Mouse (Mus musculus) heart, adult 2 months (tissue): ENCODE measurements around the gene Tshz2. TPM values are rescaled to one million over a fixed set of nuclear protein-coding genes. Genes with fewer than 3 reads are reported as not detected.

Experiments used
- DNase-seq, 2 experiments: peaks; one replicate each; pipeline ENCODE4 v3.0.0; 2021
- H3K27ac ChIP-seq: fragments of 200-600 bp; 2 replicates; pipeline ENCODE4 v1.8.1; 2022
- H3K27me3 ChIP-seq: fragments of 200-500 bp; 2 replicates; pipeline ENCODE4 v1.6.1; 2012; ENCODE audit warnings: mild to moderate bottlenecking, low read length, inconsistent platforms, mixed read lengths; ENCODE audit not compliant: control insufficient read depth, insufficient read depth
- H3K36me3 ChIP-seq: fragments of 200-500 bp; 2 replicates; pipeline ENCODE4 v1.6.1; 2012; ENCODE audit warnings: low read length, inconsistent platforms; ENCODE audit not compliant: control insufficient read depth, insufficient read depth
- H3K4me1 ChIP-seq: fragments of 200-500 bp; 2 replicates; pipeline ENCODE4 v1.6.1; 2011; ENCODE audit warnings: low read length; ENCODE audit not compliant: control insufficient read depth, insufficient read depth
- H3K4me3 ChIP-seq: fragments of 200-600 bp; 2 replicates; pipeline ENCODE4 v1.8.1; 2022
- H3K79me2 ChIP-seq: fragments of 200-500 bp; replicated peaks from 2 replicates; pipeline ENCODE4 v1.6.1; 2012; ENCODE audit warnings: mild to moderate bottlenecking, inconsistent platforms, low read length, moderate library complexity, mixed read lengths; ENCODE audit not compliant: control insufficient read depth, insufficient read depth
- H3K9ac ChIP-seq: fragments of 200-500 bp; 2 replicates; pipeline ENCODE4 v1.6.1; 2012; ENCODE audit warnings: low read depth, mild to moderate bottlenecking, control low read depth, inconsistent platforms, low read length, mixed read lengths
- CTCF ChIP-seq: fragments of 200-600 bp; IDR thresholded peaks from 2 replicates; pipeline ENCODE4 v1.8.1; 2022; ENCODE audit warnings: antibody characterized with exemption, mild to moderate bottlenecking, moderate library complexity
- EP300 ChIP-seq: fragments of 200-500 bp; IDR thresholded peaks from 2 replicates; pipeline ENCODE4 v1.6.1; 2011; ENCODE audit warnings: low read depth, low read length, control low read depth; ENCODE audit not compliant: insufficient read depth
- POLR2A ChIP-seq: fragments of 200-500 bp; IDR thresholded peaks from 2 replicates; pipeline ENCODE4 v1.6.1; 2011; ENCODE audit warnings: mild to moderate bottlenecking, low read depth, low read length, control low read depth; ENCODE audit not compliant: insufficient read depth
- WGBS: fragments of 180-500 bp; shearing (Covaris S2); methylation state at CpG from one replicate; pipeline ENCODE4 v1.1.7; 2018; 5-methylcytosine and 5-hydroxymethylcytosine counted together
- intact Hi-C: fragments of 180-260 bp; cut with DNase I; formaldehyde crosslinking; loops from one replicate; pipeline ENCODE4 v1.15.1; 2025
- polyA plus RNA-seq: library from polyadenylated mRNA; depleted of rRNA; stranded (reverse); fragments of >200 nt; gene quantifications from 2 replicates; pipeline ENCODE4 v1.2.3, GENCODE M21; 2012
- total RNA-seq, 2 experiments: library from RNA; stranded (reverse); gene quantifications; 2 replicates each; pipeline ENCODE4 v1.2.3; 2021

The Tshz2 gene
- total and polyA plus RNA-seq, 3 experiments = 8.2 to 12.9 (median 12.1) TPM

GRCm38 (mm10) chr2:169600163-169600562, 32.6 kb upstream of the Tshz2 start:
- no peak overlapping the region for H3K9ac ChIP-seq
- H3K27ac ChIP-seq = no peak overlapping the region
- H3K4me3 ChIP-seq = no peak overlapping the region
- H3K36me3 ChIP-seq = no peaks in the 10 kb centered on the region
- no peaks in the 10 kb centered on the region for H3K79me2 ChIP-seq
- no peak for DNase-seq
- WGBS = 63% methylated on average over 6 of the region's 6 CpGs
- H3K4me1 ChIP-seq = no peaks in the 10 kb centered on the region
- TF ChIP-seq EP300 (no peak), CTCF (no peak), POLR2A (no peak)
- H3K27me3 ChIP-seq = no peaks in the 10 kb centered on the region
- intact Hi-C loops = no loop called here

GRCm38 (mm10) chr2:169606901-169607678, 25.7 kb upstream of the Tshz2 start:
- H3K4me1 ChIP-seq = no peaks in the 10 kb centered on the region
- no peaks in the 10 kb centered on the region for H3K79me2 ChIP-seq
- no peak for DNase-seq
- H3K27me3 ChIP-seq = no peaks in the 10 kb centered on the region
- intact Hi-C loops = no loop called here
- no peaks in the 10 kb centered on the region for H3K36me3 ChIP-seq
- H3K4me3 ChIP-seq = no peak overlapping the region
- TF ChIP-seq CTCF = no peak
- TF ChIP-seq POLR2A = no peak
- no peak for TF ChIP-seq EP300
- 75% methylated on average over 13 of the region's 13 CpGs for WGBS
- no peak overlapping the region for H3K27ac ChIP-seq
- no peak overlapping the region for H3K9ac ChIP-seq

DNA sequence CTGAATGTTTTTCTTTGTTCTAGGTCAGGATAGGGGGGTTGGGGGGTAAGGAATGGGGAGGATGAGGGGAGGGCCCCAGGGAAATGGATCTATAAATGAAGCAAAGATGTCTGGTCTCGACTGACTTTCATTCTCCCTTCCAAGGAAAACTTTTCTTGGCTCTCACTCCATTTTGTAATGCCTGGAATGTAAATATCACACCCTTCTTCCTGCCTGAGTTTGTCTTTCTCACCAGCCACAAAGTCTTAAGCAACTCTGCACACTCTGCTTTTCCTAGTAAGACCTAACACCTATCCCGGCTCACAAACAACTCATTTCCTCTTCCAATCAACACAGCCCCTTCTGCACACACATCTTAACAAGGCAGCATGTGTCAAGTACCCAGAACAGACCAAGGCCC, 25.0 kb upstream of the Tshz2 start:
- H3K4me1 ChIP-seq = no peaks in the 10 kb centered on the region
- no peak for TF ChIP-seq EP300
- no peak for TF ChIP-seq CTCF
- TF ChIP-seq POLR2A = no peak
- no peaks in the 10 kb centered on the region for H3K36me3 ChIP-seq
- DNase-seq = no peak
- H3K9ac ChIP-seq = no peak overlapping the region
- no peak overlapping the region for H3K4me3 ChIP-seq
- no peak overlapping the region for H3K27ac ChIP-seq
- intact Hi-C loops = no loop called here
- H3K79me2 ChIP-seq = no peaks in the 10 kb centered on the region
- H3K27me3 ChIP-seq = no peaks in the 10 kb centered on the region
- WGBS = 20% methylated on average over 2 of the region's 2 CpGs

DNA sequence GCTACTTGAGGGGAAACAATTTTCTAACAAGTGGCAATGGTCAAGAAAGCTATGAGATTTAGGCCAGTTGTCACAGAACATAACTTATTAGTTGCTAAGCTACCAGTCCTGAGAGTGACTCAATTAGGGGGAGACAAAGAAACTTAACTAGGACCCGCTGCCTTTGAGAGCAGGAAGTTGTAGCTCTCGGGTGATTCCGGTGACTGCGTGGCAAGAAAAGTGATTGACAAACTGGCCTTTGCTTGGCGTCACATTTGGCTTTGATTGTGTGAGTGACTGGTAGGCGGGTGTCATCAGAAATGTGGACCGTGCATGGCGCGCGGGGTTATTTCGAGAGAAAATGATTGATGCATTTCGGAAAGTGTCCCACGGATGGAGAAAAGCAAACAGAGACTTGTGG, 22.9 kb upstream of the Tshz2 start:
- H3K27ac ChIP-seq = no peak overlapping the region
- no peaks in the 10 kb centered on the region for H3K27me3 ChIP-seq
- H3K4me3 ChIP-seq = no peak overlapping the region
- intact Hi-C loops = no loop called here
- no peaks in the 10 kb centered on the region for H3K36me3 ChIP-seq
- no peak overlapping the region for H3K9ac ChIP-seq
- no peak for DNase-seq
- no peak for TF ChIP-seq POLR2A
- no peak for TF ChIP-seq EP300
- no peak for TF ChIP-seq CTCF
- no peaks in the 10 kb centered on the region for H3K4me1 ChIP-seq
- H3K79me2 ChIP-seq = no peaks in the 10 kb centered on the region
- WGBS = 34% methylated on average over 13 of the region's 13 CpGs

GRCm38 (mm10) chr2:169610882-169611281, 21.9 kb upstream of the Tshz2 start:
- H3K27me3 ChIP-seq = no peaks in the 10 kb centered on the region
- no peak for DNase-seq
- H3K27ac ChIP-seq = no peak overlapping the region
- H3K4me3 ChIP-seq = no peak overlapping the region
- 86% methylated on average over 8 of the region's 8 CpGs for WGBS
- H3K79me2 ChIP-seq = no peaks in the 10 kb centered on the region
- intact Hi-C loops = no loop called here
- no peaks in the 10 kb centered on the region for H3K36me3 ChIP-seq
- no peaks in the 10 kb centered on the region for H3K4me1 ChIP-seq
- TF ChIP-seq POLR2A (no peak), EP300 (no peak), CTCF (no peak)
- no peak overlapping the region for H3K9ac ChIP-seq

DNA sequence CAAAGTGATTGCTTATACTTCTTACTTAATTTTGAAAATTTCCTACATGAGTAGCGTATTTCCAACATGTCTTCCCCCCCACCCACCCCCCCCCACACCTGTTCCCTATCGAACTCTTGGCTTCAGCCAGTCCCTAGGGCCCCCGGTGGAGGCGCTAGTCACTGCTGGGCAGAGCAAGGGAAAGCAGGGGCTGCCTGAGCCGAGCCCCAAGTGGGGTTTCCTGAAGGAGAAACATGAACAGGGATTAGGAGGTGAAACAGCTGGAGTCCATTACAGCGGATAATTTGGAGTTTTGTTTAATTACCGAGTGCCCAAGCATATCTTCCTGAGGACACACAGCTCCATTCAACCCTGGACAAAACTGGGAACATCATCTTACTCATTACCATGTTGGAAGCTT, 21.3 kb upstream of the Tshz2 start:
- Histone ChIP-seq H3K4me3 (no peak overlapping the region), H3K36me3 (no peaks in the 10 kb centered on the region), H3K9ac (no peak overlapping the region), H3K27ac (no peak overlapping the region), H3K27me3 (no peaks in the 10 kb centered on the region), H3K79me2 (no peaks in the 10 kb centered on the region), H3K4me1 (no peaks in the 10 kb centered on the region)
- DNase-seq = no peak
- TF ChIP-seq EP300 (no peak), CTCF (no peak), POLR2A (no peak)
- intact Hi-C loops = no loop called here
- WGBS = 45% methylated on average over 7 of the region's 7 CpGs
